Mouse (Mus musculus) heart, embryonic 15.5 days (tissue): ENCODE measurements around the gene Prr19. TPM values are rescaled to one million over a fixed set of nuclear protein-coding genes. Genes with fewer than 3 reads are reported as not detected.
A peak's percentile ranks its signal among the peaks of the same experiment; 100 is the strongest.

ENCODE experiments used
- ATAC-seq: fragments of 200-750 bp; cut with Nextera tagmentation; replicated peaks from 2 replicates; pipeline ENCODE4 v1.8.0; 2017; ENCODE audit warnings: low read depth, moderate TSS enrichment; ENCODE audit not compliant: insufficient number of reproducible peaks, insufficient read depth, low FRiP score
- H3K27ac ChIP-seq: fragments of 300-500 bp; sonication (generic); 2 replicates; pipeline ENCODE4 v1.5.1; 2015; ENCODE audit warnings: mild to moderate bottlenecking, inconsistent platforms
- H3K27me3 ChIP-seq: fragments of 300-500 bp; sonication (generic); 2 replicates; pipeline ENCODE4 v1.6.1; 2015; ENCODE audit warnings: inconsistent platforms
- H3K36me3 ChIP-seq: fragments of 300-500 bp; sonication (generic); 2 replicates; pipeline ENCODE4 v1.6.1; 2015; ENCODE audit warnings: mild to moderate bottlenecking, inconsistent platforms
- H3K4me1 ChIP-seq: fragments of 300-500 bp; sonication (generic); replicated peaks from 2 replicates; pipeline ENCODE4 v1.6.1; 2015; ENCODE audit warnings: inconsistent platforms
- H3K4me2 ChIP-seq: fragments of 300-500 bp; sonication (generic); 2 replicates; pipeline ENCODE4 v1.6.1; 2015; ENCODE audit warnings: inconsistent platforms, mild to moderate bottlenecking, moderate library complexity
- H3K4me3 ChIP-seq: fragments of 300-500 bp; sonication (generic); 2 replicates; pipeline ENCODE4 v1.5.1; 2015; ENCODE audit warnings: mild to moderate bottlenecking, inconsistent platforms
- H3K9ac ChIP-seq: fragments of 300-500 bp; sonication (generic); 2 replicates; pipeline ENCODE4 v1.6.1; 2015; ENCODE audit warnings: mild to moderate bottlenecking, inconsistent platforms
- H3K9me3 ChIP-seq: fragments of 300-500 bp; sonication (generic); replicated peaks from 2 replicates; pipeline ENCODE4 v1.6.1; 2016; ENCODE audit warnings: inconsistent platforms
- WGBS: fragments of 180-500 bp; shearing (Covaris S2); methylation state at CpG from one replicate; pipeline ENCODE4 v1.1.7; 2015; ENCODE audit warnings: mixed read lengths; 5-methylcytosine and 5-hydroxymethylcytosine counted together
- polyA plus RNA-seq: library from polyadenylated mRNA; unstranded; fragments of >200 nt; fragmentation: Nextera tagmentation; extraction: Ambion mirVana; gene quantifications from 2 replicates; pipeline ENCODE4 v1.2.1, GENCODE M21; 2015

The Prr19 gene
- polyA plus RNA-seq, 1 experiment from 2014 or later = 0.10 TPM

DNA sequence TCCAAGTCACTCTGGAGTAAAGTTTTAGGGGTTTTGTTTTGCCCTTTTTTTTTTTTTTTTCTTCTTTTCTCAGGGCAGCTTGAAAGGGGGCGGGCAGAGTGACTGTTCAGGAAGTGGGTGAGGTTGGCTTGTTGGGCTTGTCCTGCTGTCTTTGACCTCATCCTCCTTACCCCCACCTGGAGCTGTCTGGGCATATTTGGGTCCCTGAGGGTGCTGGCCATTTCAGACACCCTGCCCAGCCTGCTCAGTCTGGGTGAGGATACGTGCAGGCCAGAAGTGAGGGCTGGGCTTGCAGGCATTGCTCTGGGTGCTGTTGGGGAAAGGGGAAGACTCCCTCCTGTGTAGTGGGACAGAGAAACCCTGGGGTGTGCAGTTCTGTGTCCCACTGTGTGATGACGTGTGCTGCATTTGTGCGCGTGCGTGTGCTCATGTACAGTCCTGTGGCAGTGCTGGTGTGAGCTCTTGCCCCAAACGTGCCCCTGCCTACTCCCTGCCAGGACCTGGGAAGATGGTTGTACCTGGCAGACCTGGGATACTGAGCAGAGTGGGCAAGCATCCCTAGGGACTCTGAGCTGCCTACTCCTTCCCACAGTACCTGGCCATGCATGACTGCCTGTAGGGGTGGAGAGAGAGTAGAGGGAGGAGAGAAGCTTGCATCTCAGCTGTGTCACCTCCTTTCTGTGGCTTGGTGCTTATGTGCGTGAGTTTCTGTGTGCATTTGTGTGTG is 31.5 kb upstream of the Prr19 start:
- Histone ChIP-seq H3K27me3 (no peaks in the 10 kb centered on the region), H3K4me1 (peaks cover 49% of the 10 kb centered on the region), H3K27ac (peak overlapping the region; percentile 79), H3K9ac (peak overlapping the region; percentile 38), H3K4me3 (peak overlapping the region; percentile 69), H3K4me2 (peak overlapping the region; percentile 80), H3K36me3 (peaks cover 15% of the 10 kb centered on the region; the same call in 1 of the 2 replicates), H3K9me3 (no peaks in the 10 kb centered on the region)
- no peak for ATAC-seq
- WGBS = 78% methylated on average over 8 of the region's 8 CpGs

- Histone ChIP-seq H3K27me3 (no peaks in the 10 kb centered on the region), H3K9ac (0 out of 2 replicates have a peak overlapping the region, but pooled peaks have one; percentile 38), H3K4me3 (no peak overlapping the region), H3K36me3 (peaks cover 15% of the 10 kb centered on the region; the same call in 1 of the 2 replicates), H3K4me2 (no peak overlapping the region), H3K27ac (no peak overlapping the region), H3K4me1 (peaks cover 61% of the 10 kb centered on the region), H3K9me3 (no peaks in the 10 kb centered on the region)
- 87% methylated on average over 35 of the region's 35 CpGs for WGBS
- ATAC-seq = no peak
Measured at GRCm38 (mm10) chr7:25270652-25271633, 30.3 kb upstream of the Prr19 start.

- no peak overlapping the region for H3K9ac ChIP-seq
- no peaks in the 10 kb centered on the region for H3K9me3 ChIP-seq
- H3K27ac ChIP-seq = no peak overlapping the region
- 80% methylated on average over 30 of the region's 30 CpGs for WGBS
- peaks cover 66% of the 10 kb centered on the region for H3K4me1 ChIP-seq
- peaks cover 15% of the 10 kb centered on the region; the same call in 1 of the 2 replicates for H3K36me3 ChIP-seq
- H3K4me2 ChIP-seq = no peak overlapping the region
- no peak overlapping the region for H3K4me3 ChIP-seq
- no peak for ATAC-seq
- no peaks in the 10 kb centered on the region for H3K27me3 ChIP-seq
Measured at GRCm38 (mm10) chr7:25271651-25272444, 29.4 kb upstream of the Prr19 start.

DNA sequence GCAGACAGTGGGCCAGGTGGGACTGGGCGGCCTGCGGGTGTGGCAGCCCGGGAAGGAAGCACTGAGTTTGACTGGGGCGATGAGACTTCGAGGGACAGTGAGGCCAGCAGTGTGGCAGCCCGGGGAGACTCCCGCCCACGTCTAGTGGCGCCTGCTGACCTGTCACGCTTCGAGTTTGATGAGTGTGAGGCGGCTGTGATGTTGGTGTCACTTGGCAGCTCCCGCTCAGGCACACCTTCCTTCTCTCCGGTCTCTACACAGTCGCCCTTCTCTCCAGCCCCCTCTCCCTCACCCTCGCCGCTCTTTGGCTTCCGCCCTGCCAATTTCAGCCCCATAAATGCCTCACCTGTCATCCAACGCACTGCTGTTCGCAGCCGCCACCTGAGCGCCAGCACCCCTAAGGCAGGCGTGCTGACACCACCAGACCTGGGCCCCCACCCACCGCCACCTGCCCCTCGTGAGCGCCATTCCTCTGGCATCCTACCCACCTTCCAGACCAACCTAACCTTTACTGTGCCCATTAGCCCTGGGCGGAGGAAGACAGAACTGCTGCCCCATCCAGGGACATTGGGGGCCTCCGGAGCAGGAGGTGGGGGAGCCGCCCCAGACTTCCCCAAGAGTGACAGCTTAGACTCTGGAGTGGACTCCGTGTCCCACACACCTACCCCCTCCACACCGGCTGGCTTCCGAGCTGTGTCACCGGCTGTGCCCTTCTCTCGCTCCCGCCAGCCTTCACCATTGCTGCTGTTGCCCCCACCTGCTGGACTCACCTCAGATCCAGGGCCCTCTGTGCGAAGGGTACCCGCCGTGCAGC is 28.6 kb upstream of the Prr19 start:
- WGBS = 79% methylated on average over 38 of the region's 38 CpGs
- Histone ChIP-seq H3K4me1 (peaks cover 71% of the 10 kb centered on the region), H3K9me3 (no peaks in the 10 kb centered on the region), H3K36me3 (peaks cover 15% of the 10 kb centered on the region; the same call in 1 of the 2 replicates), H3K4me3 (no peak overlapping the region), H3K4me2 (no peak overlapping the region), H3K27ac (no peak overlapping the region), H3K27me3 (no peaks in the 10 kb centered on the region), H3K9ac (no peak overlapping the region)
- no peak for ATAC-seq

DNA sequence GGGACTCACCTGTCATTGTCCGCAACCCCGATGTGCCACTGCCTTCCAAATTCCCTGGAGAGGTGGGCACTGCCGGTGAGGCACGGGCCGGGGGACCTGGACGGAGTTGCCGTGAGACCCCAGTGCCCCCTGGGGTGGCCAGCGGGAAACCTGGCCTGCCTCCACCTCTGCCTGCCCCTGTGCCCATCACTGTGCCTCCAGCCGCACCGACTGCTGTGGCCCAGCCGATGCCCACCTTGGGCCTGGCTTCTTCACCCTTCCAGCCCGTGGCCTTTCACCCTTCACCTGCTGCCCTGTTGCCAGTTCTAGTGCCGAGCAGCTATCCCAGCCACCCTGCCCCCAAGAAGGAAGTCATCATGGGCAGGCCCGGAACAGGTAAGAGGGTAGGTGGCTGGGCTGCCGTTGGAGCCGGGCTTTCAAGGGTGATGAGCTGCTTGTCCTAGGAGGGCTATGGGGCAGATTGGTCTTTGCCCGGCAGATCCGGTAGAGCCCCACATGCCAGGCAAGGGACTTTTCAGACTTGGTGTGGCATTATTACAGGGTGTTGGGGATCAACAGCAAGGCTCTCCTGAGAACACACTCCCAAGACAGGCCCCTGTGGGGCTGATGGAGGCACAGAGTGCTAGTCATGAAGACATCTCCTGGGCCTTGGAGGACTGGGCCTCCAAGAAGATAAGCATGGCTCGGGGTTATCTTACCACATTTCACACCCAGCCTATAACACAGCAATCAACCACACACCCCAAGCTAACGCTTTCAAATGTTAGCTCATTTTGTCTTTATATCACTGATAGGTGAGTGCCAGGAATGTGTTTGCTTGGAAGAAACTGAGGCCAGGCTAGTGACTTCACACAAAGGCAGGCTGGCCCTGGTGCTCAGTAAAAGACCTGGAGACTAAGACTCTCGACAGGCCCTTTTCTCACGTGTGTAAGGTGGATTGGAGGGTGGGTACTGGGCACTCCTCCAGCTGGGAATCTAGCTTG is 27.7 kb upstream of the Prr19 start:
- Histone ChIP-seq H3K27me3 (no peaks in the 10 kb centered on the region), H3K4me3 (no peak overlapping the region), H3K4me1 (peaks cover 74% of the 10 kb centered on the region), H3K9ac (no peak overlapping the region), H3K27ac (0 out of 2 replicates have a peak overlapping the region, but pooled peaks have one; percentile 19), H3K9me3 (no peaks in the 10 kb centered on the region), H3K36me3 (peaks cover 15% of the 10 kb centered on the region; the same call in 1 of the 2 replicates), H3K4me2 (no peak overlapping the region)
- no peak for ATAC-seq
- 84% methylated on average over 22 of the region's 22 CpGs for WGBS

GRCm38 (mm10) chr7:25274571-25274970 is 26.6 kb upstream of the Prr19 start:
- H3K4me3 ChIP-seq = no peak overlapping the region
- 61% methylated on average over 5 of the region's 5 CpGs for WGBS
- ATAC-seq = no peak
- no peaks in the 10 kb centered on the region for H3K9me3 ChIP-seq
- H3K9ac ChIP-seq = no peak overlapping the region
- H3K4me2 ChIP-seq = no peak overlapping the region
- no peaks in the 10 kb centered on the region for H3K27me3 ChIP-seq
- peaks cover 15% of the 10 kb centered on the region; the same call in 1 of the 2 replicates for H3K36me3 ChIP-seq
- H3K4me1 ChIP-seq = peaks cover 66% of the 10 kb centered on the region
- H3K27ac ChIP-seq = no peak overlapping the region

DNA sequence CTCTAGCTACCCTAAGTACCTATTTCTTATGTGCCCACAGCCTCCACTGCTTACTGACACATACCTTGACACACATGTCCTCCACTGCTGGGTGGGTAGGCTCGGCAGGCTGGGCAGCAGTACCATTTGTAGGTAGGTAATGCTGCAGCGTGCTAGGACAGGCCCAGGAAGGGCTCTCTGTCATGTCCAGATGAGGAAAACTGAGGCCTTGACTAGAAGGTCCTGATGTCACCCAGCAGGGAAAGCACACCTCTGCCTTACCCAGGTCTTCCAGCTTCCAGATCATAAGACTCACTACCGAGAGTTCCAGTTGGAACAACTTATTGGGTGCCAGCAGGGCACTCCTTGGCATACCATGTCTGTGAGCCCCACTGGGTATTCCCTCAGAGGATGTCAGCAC is 26.2 kb upstream of the Prr19 start:
- Histone ChIP-seq H3K9ac (no peak overlapping the region), H3K27me3 (no peaks in the 10 kb centered on the region), H3K27ac (peak overlapping the region; percentile 98), H3K4me3 (no peak overlapping the region), H3K36me3 (peaks cover 15% of the 10 kb centered on the region; the same call in 1 of the 2 replicates), H3K4me2 (no peak overlapping the region), H3K4me1 (peaks cover 66% of the 10 kb centered on the region), H3K9me3 (no peaks in the 10 kb centered on the region)
- 86% methylated on average over 3 of the region's 3 CpGs for WGBS
- ATAC-seq = no peak

DNA sequence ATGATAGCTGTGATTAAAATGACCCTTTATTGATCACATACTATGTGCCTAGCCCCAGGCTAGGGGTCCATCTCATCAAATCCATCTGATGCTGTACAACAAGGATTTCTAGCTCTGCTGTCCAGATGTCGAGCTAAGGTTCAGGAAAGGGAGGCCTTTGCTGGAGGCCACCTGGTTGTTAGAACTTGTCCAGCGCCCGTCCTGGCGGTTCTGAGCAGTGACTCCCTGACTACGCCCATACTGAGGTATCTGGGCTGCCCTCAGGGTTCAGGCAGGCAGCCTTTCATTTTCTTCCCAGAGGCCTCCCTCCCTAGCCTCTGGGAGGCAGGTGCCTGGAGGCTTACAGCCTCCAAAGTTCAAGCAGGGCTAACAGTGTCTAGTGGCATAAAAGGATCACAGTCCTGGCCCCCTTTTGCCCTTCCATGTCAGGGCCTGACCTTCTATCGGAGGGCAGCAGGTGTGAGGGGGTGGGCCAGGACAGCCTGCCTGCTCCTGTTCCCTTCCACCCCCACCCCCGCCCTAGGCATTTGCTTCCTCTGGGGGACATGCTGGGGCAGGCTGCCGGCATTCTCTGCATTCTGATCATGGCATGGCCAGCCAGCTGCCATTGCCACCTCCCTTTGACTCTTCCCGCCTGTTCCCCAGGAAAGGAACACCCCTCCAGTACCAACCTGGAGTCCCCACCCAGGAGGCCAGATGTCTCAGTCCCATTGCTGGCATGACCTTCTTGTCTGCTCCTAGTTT is 25.5 kb upstream of the Prr19 start:
- H3K36me3 ChIP-seq = peaks cover 15% of the 10 kb centered on the region; the same call in 1 of the 2 replicates
- peak overlapping the region; percentile 98 for H3K27ac ChIP-seq
- ATAC-seq = no peak
- H3K4me2 ChIP-seq = peak overlapping the region; percentile 33
- no peaks in the 10 kb centered on the region for H3K9me3 ChIP-seq
- no peak overlapping the region for H3K4me3 ChIP-seq
- no peaks in the 10 kb centered on the region for H3K27me3 ChIP-seq
- peak overlapping the region; percentile 34; the same call in 1 of the 2 replicates for H3K9ac ChIP-seq
- peaks cover 66% of the 10 kb centered on the region for H3K4me1 ChIP-seq
- WGBS = 42% methylated on average over 9 of the region's 9 CpGs

GRCm38 (mm10) chr7:25277405-25277804 is 23.8 kb upstream of the Prr19 start:
- ATAC-seq = no peak
- peak overlapping the region; percentile 80 for H3K4me2 ChIP-seq
- H3K4me1 ChIP-seq = peaks cover 72% of the 10 kb centered on the region
- peaks cover 5% of the 10 kb centered on the region; the same call in 1 of the 2 replicates for H3K36me3 ChIP-seq
- 0 out of 2 replicates have a peak overlapping the region, but pooled peaks have one; percentile 83 for H3K4me3 ChIP-seq
- WGBS = 89% methylated on average over 4 of the region's 4 CpGs
- H3K27ac ChIP-seq = peak overlapping the region; percentile 98
- no peaks in the 10 kb centered on the region for H3K9me3 ChIP-seq
- H3K27me3 ChIP-seq = no peaks in the 10 kb centered on the region
- H3K9ac ChIP-seq = peak overlapping the region; percentile 66
